Mouse (Mus musculus) lung, postnatal 0 days (tissue): ENCODE measurements around the gene H2-K1. TPM values are rescaled to one million over a fixed set of nuclear protein-coding genes. Genes with fewer than 3 reads are reported as not detected.
"Not testable (repeated sequence)": the region's sequence is repeated elsewhere in the genome, so short reads cannot be mapped to it uniquely, and the experiment has no call there.

ENCODE experiments used
- ATAC-seq: fragments of 200-750 bp; cut with Nextera tagmentation; 2 replicates; pipeline ENCODE4 v1.8.0; 2017; ENCODE audit warnings: moderate library complexity
- DNase-seq: peaks from one replicate; pipeline ENCODE4 v3.0.0-alpha.2; 2016; ENCODE audit warnings: low spot score
- H3K27ac ChIP-seq: fragments of 300-500 bp; sonication (generic); 2 replicates; pipeline ENCODE4 v1.5.1; 2014; ENCODE audit warnings: antibody characterized with exemption, mild to moderate bottlenecking, low read length, mixed read lengths
- H3K27me3 ChIP-seq: fragments of 300-500 bp; sonication (generic); replicated peaks from 2 replicates; pipeline ENCODE4 v1.6.1; 2014; ENCODE audit warnings: low read length, mixed read lengths; ENCODE audit not compliant: insufficient read depth
- H3K36me3 ChIP-seq: fragments of 300-500 bp; sonication (generic); 2 replicates; pipeline ENCODE4 v1.6.1; 2014; ENCODE audit warnings: low read length, mixed read lengths; ENCODE audit not compliant: insufficient read depth
- H3K4me1 ChIP-seq: fragments of 300-500 bp; sonication (generic); 2 replicates; pipeline ENCODE4 v1.6.1; 2014; ENCODE audit warnings: antibody characterized with exemption, low read depth, low read length, mixed read lengths; ENCODE audit not compliant: insufficient read depth
- H3K4me2 ChIP-seq: fragments of 300-500 bp; sonication (generic); replicated peaks from 2 replicates; pipeline ENCODE4 v1.6.1; 2014; ENCODE audit warnings: low read depth, mild to moderate bottlenecking, low read length, moderate library complexity, mixed read lengths
- H3K4me3 ChIP-seq: fragments of 300-500 bp; sonication (generic); 2 replicates; pipeline ENCODE4 v1.5.1; 2014; ENCODE audit warnings: low read depth, low read length
- H3K9ac ChIP-seq: fragments of 300-500 bp; sonication (generic); replicated peaks from 2 replicates; pipeline ENCODE4 v1.6.1; 2014; ENCODE audit warnings: low read depth, mild to moderate bottlenecking
- H3K9me3 ChIP-seq: fragments of 300-500 bp; sonication (generic); 2 replicates; pipeline ENCODE4 v1.6.1; 2016; ENCODE audit warnings: low read length, mixed read lengths
- CTCF ChIP-seq: IDR thresholded peaks from 2 replicates; pipeline ENCODE4 v1.5.1; 2016; ENCODE audit warnings: antibody characterized with exemption, mild to moderate bottlenecking
- EP300 ChIP-seq: IDR thresholded peaks from 2 replicates; pipeline ENCODE4 v1.6.1; 2016; ENCODE audit warnings: antibody characterized with exemption, mild to moderate bottlenecking, control low read depth
- WGBS: fragments of 180-500 bp; shearing (Covaris S2); extraction: QIAGEN DNeasy Blood & Tissue Kit; methylation state at CpG from one replicate; pipeline ENCODE4 v1.1.7; 2014; 5-methylcytosine and 5-hydroxymethylcytosine counted together
- polyA plus RNA-seq: library from polyadenylated mRNA; unstranded; fragments of >200 nt; fragmentation: Nextera tagmentation; extraction: Ambion mirVana; gene quantifications from 2 replicates; pipeline ENCODE4 v1.2.1, GENCODE M21; 2015

The H2-K1 gene
- polyA plus RNA-seq, 1 experiment from 2014 or later: 222 TPM

GRCm38 (mm10) chr17:33995651-33996050 is 4.5 kb downstream of the H2-K1 start:
- Histone ChIP-seq H3K27me3 (no peaks in the 10 kb centered on the region), H3K4me2 (no peak overlapping the region), H3K9ac (no peak overlapping the region), H3K36me3 (no peaks in the 10 kb centered on the region), H3K4me1 (no peaks in the 10 kb centered on the region), H3K4me3 (no peak overlapping the region), H3K27ac (no peak overlapping the region), H3K9me3 (no peaks in the 10 kb centered on the region)
- ATAC-seq (no peak), DNase-seq (no peak)
- 51% methylated on average over 3 of the region's 3 CpGs for WGBS
- TF ChIP-seq EP300 (no peak), CTCF (no peak)

DNA sequence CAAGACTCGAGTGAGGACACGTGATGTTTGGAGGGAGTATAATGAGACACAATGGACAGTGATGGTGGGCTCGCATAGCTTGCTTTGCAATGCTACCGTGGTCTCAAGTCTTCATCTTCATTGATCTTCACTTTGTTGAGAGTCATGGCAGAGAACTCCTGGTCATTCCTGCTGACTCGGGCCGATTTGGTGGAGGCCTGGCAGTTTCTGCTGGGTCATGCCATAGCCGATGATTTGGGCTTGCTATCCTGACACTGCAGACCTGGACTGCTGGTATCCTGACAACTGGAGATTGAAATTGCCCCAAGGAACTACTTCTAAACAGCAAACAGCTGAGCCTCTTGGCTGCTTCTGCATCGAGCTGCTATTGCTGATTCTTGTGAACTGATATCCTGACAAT is 5.2 kb downstream of the H2-K1 start:
- no peaks in the 10 kb centered on the region for H3K9me3 ChIP-seq
- no peak overlapping the region for H3K27ac ChIP-seq
- DNase-seq (no peak), ATAC-seq (no peak)
- no peak overlapping the region for H3K9ac ChIP-seq
- H3K27me3 ChIP-seq: no peaks in the 10 kb centered on the region
- H3K4me2 ChIP-seq: no peak overlapping the region
- no peaks in the 10 kb centered on the region for H3K36me3 ChIP-seq
- H3K4me3 ChIP-seq: no peak overlapping the region
- TF ChIP-seq EP300 (no peak), CTCF (no peak)
- WGBS: 86% methylated on average over 8 of the region's 8 CpGs
- no peaks in the 10 kb centered on the region for H3K4me1 ChIP-seq

DNA sequence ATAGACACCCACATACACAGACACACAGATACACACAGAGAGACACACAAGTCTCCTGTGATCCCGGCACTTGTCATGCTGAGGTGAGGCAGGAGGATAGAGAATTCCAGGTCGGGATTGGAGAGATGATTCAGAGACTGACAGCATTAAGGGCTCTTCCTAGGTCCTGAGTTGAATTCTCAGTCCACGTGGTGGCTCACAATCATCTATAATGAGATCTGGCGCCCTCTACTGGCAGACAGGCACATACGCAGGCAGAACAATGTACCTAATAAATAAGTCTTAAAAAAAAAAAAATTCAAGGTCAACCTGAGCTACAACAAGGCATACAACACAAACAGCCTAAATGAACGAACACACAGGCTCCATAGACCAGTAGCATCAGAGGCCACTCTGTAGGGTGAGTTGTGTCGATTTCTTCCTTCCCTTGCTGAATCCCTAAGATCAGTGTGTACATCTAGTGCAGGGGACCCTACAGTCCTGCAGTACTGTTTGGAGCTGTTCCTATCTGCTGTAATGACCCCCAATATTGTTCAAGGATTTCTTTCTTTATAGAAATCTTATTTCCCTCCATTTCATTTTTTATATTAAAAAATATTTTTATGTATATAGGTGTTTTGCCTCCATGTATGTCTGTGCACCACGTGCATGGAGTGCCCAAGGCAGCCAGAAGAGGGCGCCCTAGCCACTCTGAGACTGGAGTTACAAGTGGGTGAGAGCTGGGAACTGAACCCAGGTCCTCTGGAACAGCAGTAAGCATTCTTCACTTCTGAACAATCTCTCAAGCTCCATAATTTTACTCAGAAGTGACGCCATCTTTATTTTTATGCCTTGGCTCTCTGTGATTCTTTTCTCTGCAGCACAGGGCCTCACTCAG is 8.1 kb downstream of the H2-K1 start:
- TF ChIP-seq CTCF: peak; percentile 84
- no peak for TF ChIP-seq EP300
- Histone ChIP-seq H3K4me2 (no peak overlapping the region), H3K27me3 (no peaks in the 10 kb centered on the region), H3K9ac (no peak overlapping the region), H3K4me1 (no peaks in the 10 kb centered on the region), H3K4me3 (no peak overlapping the region), H3K27ac (no peak overlapping the region), H3K36me3 (no peaks in the 10 kb centered on the region), H3K9me3 (no peaks in the 10 kb centered on the region)
- ATAC-seq (peak; percentile 44), DNase-seq (peak; percentile 85)
- WGBS: 32% methylated on average over 10 of the region's 10 CpGs

GRCm38 (mm10) chr17:33982136-33982535 is 18.0 kb downstream of the H2-K1 start:
- 10% methylated on average over 8 of the region's 8 CpGs for WGBS
- H3K9me3 ChIP-seq, H3K27ac ChIP-seq, ATAC-seq, H3K4me2 ChIP-seq, H3K4me3 ChIP-seq, H3K4me1 ChIP-seq, H3K9ac ChIP-seq, H3K36me3 ChIP-seq, H3K27me3 ChIP-seq: not testable (repeated sequence)
- TF ChIP-seq CTCF: peak; percentile 88
- DNase-seq: peak; percentile 31

DNA sequence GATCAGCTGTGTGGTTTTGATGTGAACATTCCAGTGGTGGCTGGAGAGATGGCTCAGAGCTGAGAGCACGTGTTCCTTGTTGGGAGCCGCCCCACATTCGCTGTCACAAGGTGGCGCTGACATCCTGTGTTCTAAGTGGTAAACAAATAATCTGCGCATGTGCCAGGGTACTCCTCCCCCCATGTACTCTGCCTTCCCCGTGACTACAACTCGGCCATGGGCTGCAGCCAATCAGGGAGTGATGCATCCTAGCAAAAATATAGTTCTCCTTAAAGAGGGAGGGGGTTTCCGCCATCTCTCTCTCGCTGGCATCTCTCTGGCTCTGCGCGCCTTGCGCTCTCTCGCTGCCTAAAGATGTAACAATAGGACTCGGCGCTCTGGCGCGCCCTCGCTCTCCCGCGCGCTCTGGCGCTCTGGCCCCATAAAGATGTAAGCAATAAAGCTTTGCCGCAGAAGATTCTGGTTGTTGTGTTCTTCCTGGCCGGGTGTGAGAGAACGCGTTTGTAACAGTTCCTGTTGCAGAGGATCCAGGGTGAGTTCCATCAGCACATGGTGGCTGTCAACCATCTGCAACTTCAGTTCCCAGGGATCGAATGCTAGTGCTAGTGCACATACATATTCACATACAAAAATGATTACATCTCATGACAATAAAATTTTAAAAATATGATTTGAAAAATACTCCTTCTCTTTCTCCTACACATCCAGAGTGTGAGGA is 18.8 kb downstream of the H2-K1 start:
- not testable (repeated sequence) for H3K9ac ChIP-seq, H3K4me1 ChIP-seq, H3K36me3 ChIP-seq, H3K27me3 ChIP-seq, H3K9me3 ChIP-seq
- Histone ChIP-seq H3K4me2 (peak overlapping the region; percentile 52), H3K4me3 (peak overlapping the region; percentile 38), H3K27ac (peak overlapping the region; percentile 51; the same call in 1 of the 2 replicates)
- under 1% methylated on average over 27 of the region's 27 CpGs for WGBS
- peak; percentile 88 for ATAC-seq
- DNase-seq: peak; percentile 97
- peak; percentile 60 for TF ChIP-seq CTCF
- peak; percentile 24; the same call in 1 of the 2 replicates for TF ChIP-seq EP300
